Mouse (Mus musculus) intestine, postnatal 0 days (tissue): ENCODE measurements at regions not wholly inside any gene's neighbourhood (a gene's known extent, or its start where the extent isn't known, plus 50 kb on each side); places are given as distances from the start of the nearest gene placed in this dataset.
A peak's percentile ranks its signal among the peaks of the same experiment; 100 is the strongest.

Experiments
- ATAC-seq: fragments of 200-750 bp; cut with Nextera tagmentation; 2 replicates; pipeline ENCODE4 v1.8.0; 2017; ENCODE audit warnings: mild to moderate bottlenecking, moderate TSS enrichment, moderate library complexity
- H3K27ac ChIP-seq: fragments of 300-500 bp; sonication (generic); 2 replicates; pipeline ENCODE4 v1.5.1; 2014; ENCODE audit warnings: mild to moderate bottlenecking, low read depth, low read length, moderate library complexity
- H3K27me3 ChIP-seq: fragments of 300-500 bp; sonication (generic); replicated peaks from 2 replicates; pipeline ENCODE4 v1.6.1; 2014; ENCODE audit warnings: low read length, mixed read lengths; ENCODE audit not compliant: control insufficient read depth, insufficient read depth
- H3K36me3 ChIP-seq: fragments of 300-500 bp; sonication (generic); 2 replicates; pipeline ENCODE4 v1.6.1; 2014; ENCODE audit warnings: mild to moderate bottlenecking, moderate library complexity; ENCODE audit not compliant: control insufficient read depth, insufficient read depth
- H3K4me1 ChIP-seq: fragments of 300-500 bp; sonication (generic); replicated peaks from 2 replicates; pipeline ENCODE4 v1.6.1; 2014; ENCODE audit warnings: antibody characterized with exemption, low read length, mixed read lengths; ENCODE audit not compliant: control insufficient read depth, insufficient read depth
- H3K4me2 ChIP-seq: fragments of 300-500 bp; sonication (generic); replicated peaks from 2 replicates; pipeline ENCODE4 v1.6.1; 2014; ENCODE audit warnings: low read depth, mild to moderate bottlenecking, moderate library complexity
- H3K4me3 ChIP-seq: fragments of 300-500 bp; sonication (generic); 2 replicates; pipeline ENCODE4 v1.5.1; 2014; ENCODE audit warnings: low read depth, low read length
- H3K9ac ChIP-seq: fragments of 300-500 bp; sonication (generic); 2 replicates; pipeline ENCODE4 v1.6.1; 2014; ENCODE audit warnings: mild to moderate bottlenecking, low read depth, low read length
- H3K9me3 ChIP-seq: fragments of 300-500 bp; sonication (generic); 2 replicates; pipeline ENCODE4 v1.6.1; 2016; ENCODE audit warnings: mixed run types; ENCODE audit not compliant: control insufficient read depth
- CTCF ChIP-seq: sonication (generic); IDR thresholded peaks from 2 replicates; pipeline ENCODE4 v1.5.1; 2016; ENCODE audit warnings: low read depth, mild to moderate bottlenecking, control low read depth, antibody characterized with exemption, moderate library complexity
- WGBS: fragments of 180-500 bp; shearing (Covaris S2); extraction: QIAGEN DNeasy Blood & Tissue Kit; methylation state at CpG from one replicate; pipeline ENCODE4 v1.1.7; 2014; 5-methylcytosine and 5-hydroxymethylcytosine counted together

GRCm38 (mm10) chr13:5789302-5789701 lies 72.0 kb upstream of the Klf6 start:
- Histone ChIP-seq H3K27me3 (no peaks in the 10 kb centered on the region), H3K4me1 (no peaks in the 10 kb centered on the region), H3K36me3 (no peaks in the 10 kb centered on the region), H3K9ac (no peak overlapping the region), H3K4me2 (no peak overlapping the region), H3K9me3 (no peaks in the 10 kb centered on the region), H3K27ac (no peak overlapping the region), H3K4me3 (no peak overlapping the region)
- TF ChIP-seq CTCF, result no peak
- ATAC-seq, result no peak
- 88% methylated on average over 3 of the region's 3 CpGs for WGBS

DNA sequence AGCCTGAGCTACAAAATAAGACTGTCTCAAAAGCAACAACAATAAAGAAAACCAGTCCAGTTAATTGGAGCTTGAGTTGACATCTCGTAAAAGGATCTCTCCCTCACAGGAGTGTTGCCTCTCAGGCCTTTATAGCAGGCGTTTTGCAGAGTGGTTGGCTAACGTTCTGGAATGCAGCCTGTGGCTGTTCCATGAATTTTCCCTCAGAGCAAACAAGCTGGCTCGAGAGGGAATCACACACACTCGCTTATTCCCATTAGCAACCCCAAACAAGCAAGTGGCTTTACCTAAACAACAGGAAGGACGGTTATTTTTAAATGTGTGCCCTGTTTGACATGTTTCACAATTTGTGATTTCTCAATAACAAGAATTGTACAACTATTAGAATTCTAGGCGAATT lies 59.2 kb upstream of the Klf6 start:
- H3K9ac ChIP-seq, result no peak overlapping the region
- no peak for ATAC-seq
- no peak overlapping the region for H3K4me2 ChIP-seq
- 42% methylated on average over 7 of the region's 7 CpGs for WGBS
- H3K9me3 ChIP-seq, result no peaks in the 10 kb centered on the region
- H3K4me1 ChIP-seq, result peaks cover 12% of the 10 kb centered on the region; the same call in 1 of the 2 replicates
- peak overlapping the region; percentile 89; the same call in 1 of the 2 replicates for H3K27ac ChIP-seq
- no peak for TF ChIP-seq CTCF
- H3K36me3 ChIP-seq, result no peaks in the 10 kb centered on the region
- H3K27me3 ChIP-seq, result no peaks in the 10 kb centered on the region
- no peak overlapping the region for H3K4me3 ChIP-seq

DNA sequence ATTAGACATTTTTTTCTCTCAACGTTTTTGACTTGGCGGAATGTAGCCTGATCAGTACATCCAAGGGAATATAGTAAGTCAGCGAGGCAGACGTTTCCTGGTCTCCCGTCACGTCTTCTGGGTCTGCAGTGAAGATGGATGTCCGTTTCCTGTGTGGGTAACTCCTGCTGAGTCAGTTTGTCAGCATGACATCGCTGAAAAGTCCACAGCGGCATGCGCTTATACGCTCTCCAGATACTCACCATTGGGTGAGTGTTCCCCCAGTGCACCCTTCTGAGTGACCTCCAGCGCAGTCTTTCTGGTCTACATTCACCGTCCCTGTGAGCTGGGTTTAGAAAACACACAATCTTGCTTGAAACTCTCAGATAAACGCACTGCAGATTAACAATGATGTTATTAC lies 58.5 kb upstream of the Klf6 start:
- Histone ChIP-seq H3K4me2 (no peak overlapping the region; the same call in 1 of the 2 replicates), H3K4me1 (peaks cover 12% of the 10 kb centered on the region; the same call in 1 of the 2 replicates), H3K4me3 (no peak overlapping the region), H3K9me3 (no peaks in the 10 kb centered on the region), H3K27me3 (no peaks in the 10 kb centered on the region), H3K9ac (no peak overlapping the region), H3K36me3 (no peaks in the 10 kb centered on the region), H3K27ac (peak overlapping the region; percentile 89)
- TF ChIP-seq CTCF, result no peak
- no peak for ATAC-seq
- 51% methylated on average over 14 of the region's 14 CpGs for WGBS

DNA sequence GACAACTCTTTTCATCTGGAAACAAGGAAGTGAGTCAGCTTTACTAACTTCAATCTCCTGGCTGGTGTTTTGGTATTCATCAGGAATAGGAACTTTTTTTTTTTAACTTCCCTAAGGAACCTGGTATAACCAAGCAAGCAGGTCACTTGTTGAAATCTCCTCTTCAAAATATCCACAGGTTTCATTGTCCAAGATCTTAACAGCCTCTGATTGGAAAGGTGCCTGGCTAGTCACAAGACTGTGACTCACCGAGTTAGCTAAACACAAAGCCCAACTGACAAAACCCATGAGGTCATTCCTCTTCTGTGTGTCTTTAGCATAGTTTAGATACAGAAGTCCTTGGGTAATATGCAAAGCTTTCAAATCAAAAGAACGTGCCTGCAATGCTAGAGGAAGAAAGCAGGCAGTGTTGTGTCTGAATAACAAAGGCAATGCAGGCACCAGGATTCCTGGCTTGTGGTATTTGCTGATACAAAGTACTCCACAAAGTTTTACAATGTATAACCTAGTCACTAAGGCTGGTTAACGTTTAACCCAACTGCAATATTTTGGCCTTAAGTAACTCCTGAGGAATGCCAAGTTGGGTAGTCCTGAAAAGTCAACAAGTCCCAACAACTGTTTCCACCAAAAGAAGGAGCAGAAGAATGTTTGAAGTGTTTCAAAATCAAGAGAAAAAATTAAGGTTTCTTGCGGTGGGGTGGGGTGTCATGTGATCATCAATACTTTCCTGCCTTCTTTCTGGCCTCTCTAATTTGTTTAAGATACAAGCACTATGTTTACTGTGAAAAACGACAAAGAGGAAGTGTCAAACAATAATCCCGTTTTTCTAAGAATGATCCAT lies 57.5 kb upstream of the Klf6 start:
- Histone ChIP-seq H3K27ac (peak overlapping the region; percentile 89), H3K36me3 (no peaks in the 10 kb centered on the region), H3K9ac (no peak overlapping the region), H3K27me3 (no peaks in the 10 kb centered on the region), H3K4me1 (peaks cover 12% of the 10 kb centered on the region; the same call in 1 of the 2 replicates), H3K9me3 (no peaks in the 10 kb centered on the region), H3K4me3 (no peak overlapping the region; the same call in 1 of the 2 replicates), H3K4me2 (peak overlapping the region; percentile 43)
- 4% methylated on average over 6 of the region's 6 CpGs for WGBS
- TF ChIP-seq CTCF, result no peak
- peak; percentile 95 for ATAC-seq

DNA sequence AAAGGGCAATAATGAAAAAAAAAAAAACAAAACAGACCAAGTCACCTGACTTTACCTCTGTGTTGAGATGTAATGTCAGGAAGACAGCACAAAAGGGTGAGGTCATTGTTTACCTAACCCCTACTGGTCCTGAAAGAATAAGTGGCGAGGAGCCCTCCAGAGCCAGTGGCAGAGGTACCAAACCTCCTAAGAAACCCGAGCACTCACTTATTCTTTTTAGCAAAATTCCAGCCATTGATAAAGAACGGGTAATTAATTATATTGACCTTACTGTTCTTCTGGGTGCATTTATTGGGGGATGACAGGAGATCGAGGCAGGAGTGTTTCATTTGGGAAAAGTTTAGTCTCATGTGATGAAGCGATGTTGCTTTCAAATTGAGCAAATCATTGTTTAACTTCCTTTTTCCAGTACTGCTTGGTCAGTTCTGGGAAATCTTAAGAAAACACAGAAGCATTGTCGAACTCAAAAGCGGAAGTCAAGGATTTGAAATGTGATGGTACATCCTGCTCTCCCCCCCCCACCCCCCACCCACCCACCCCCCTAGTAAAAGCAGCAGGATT lies 56.8 kb upstream of the Klf6 start:
- Histone ChIP-seq H3K9me3 (no peaks in the 10 kb centered on the region), H3K4me3 (no peak overlapping the region), H3K27me3 (no peaks in the 10 kb centered on the region), H3K36me3 (no peaks in the 10 kb centered on the region), H3K27ac (peak overlapping the region; percentile 89), H3K4me1 (peaks cover 12% of the 10 kb centered on the region; the same call in 1 of the 2 replicates), H3K4me2 (peak overlapping the region; percentile 43), H3K9ac (no peak overlapping the region)
- WGBS, result 21% methylated on average over 7 of the region's 7 CpGs
- ATAC-seq, result peak; percentile 48
- TF ChIP-seq CTCF, result no peak

DNA sequence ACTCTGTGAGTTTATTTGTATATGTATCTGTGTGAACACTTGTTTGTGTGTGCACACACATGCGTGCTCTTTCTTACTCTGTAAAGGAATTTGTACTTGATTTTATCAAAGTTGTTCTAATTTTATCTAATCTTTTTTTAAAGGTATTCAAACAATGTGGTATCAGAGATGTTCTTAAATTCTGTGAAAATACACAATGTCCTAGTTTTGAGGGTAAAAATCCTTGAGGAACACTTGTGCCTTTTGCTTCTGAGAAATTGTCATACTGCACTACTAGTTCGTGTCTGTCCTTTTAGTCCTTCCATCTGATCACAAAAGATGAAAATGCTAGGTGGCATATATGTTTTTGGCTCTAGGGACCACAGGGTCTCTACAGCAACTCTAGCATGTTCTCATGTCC lies 52.9 kb upstream of the Klf6 start:
- no peaks in the 10 kb centered on the region for H3K36me3 ChIP-seq
- H3K27ac ChIP-seq, result no peak overlapping the region
- H3K27me3 ChIP-seq, result no peaks in the 10 kb centered on the region
- peaks cover 6% of the 10 kb centered on the region; the same call in 1 of the 2 replicates for H3K4me1 ChIP-seq
- WGBS, result 81% methylated on average over 2 of the region's 2 CpGs
- H3K4me3 ChIP-seq, result no peak overlapping the region
- no peak overlapping the region for H3K9ac ChIP-seq
- H3K4me2 ChIP-seq, result no peak overlapping the region
- H3K9me3 ChIP-seq, result no peaks in the 10 kb centered on the region
- no peak for ATAC-seq
- TF ChIP-seq CTCF, result no peak
